Mouse (Mus musculus): ENCODE data around the gene Sun2.
A peak's percentile ranks its signal among the peaks of the same experiment; 100 is the strongest.

Sun2 gene

GRCm38 (mm10) chr15:79753420-79753752, 11.1 kb upstream of the Sun2 start:
- peaks cover 42% of the 10 kb centered on the region for H3K4me1 ChIP-seq (replicated peaks; ENCODE audit: low read depth, low read length)
- H3K4me3 ChIP-seq (replicated peaks; ENCODE audit: low read length): no peak overlapping the region
- no peak for TF ChIP-seq NANOG (IDR thresholded peaks at IDR 0.05; ENCODE audit: borderline replicate concordance, low read length)
- TF ChIP-seq POU5F1 (IDR thresholded peaks at IDR 0.05; ENCODE audit: borderline replicate concordance, low read length): no peak
- no peak for TF ChIP-seq CTCF (conservative IDR thresholded peaks at IDR 0.05; ENCODE audit: low read length)

GRCm38 (mm10) chr15:79752742-79753419, 10.5 kb upstream of the Sun2 start:
- Histone ChIP-seq H3K9me3 (ENCODE audit: low read length) (no peaks in the 10 kb centered on the region), H3K36me3 (ENCODE audit: insufficient read depth, low read length) (no peaks in the 10 kb centered on the region), H3K4me1 (replicated peaks; ENCODE audit: low read depth, low read length) (peaks cover 46% of the 10 kb centered on the region), H3K27me3 (ENCODE audit: insufficient read depth, low read length) (no peaks in the 10 kb centered on the region; the same call in 1 of the 2 replicates), H3K4me3 (replicated peaks; ENCODE audit: low read length) (peak overlapping the region; percentile 66; the same call in 1 of the 2 replicates)
- TF ChIP-seq NANOG (IDR thresholded peaks at IDR 0.05; ENCODE audit: borderline replicate concordance, low read length) (no peak), CTCF (conservative IDR thresholded peaks at IDR 0.05; ENCODE audit: low read length) (peak; percentile 97)

More at GRCm38 (mm10) chr15:79753420-79753752, 11.1 kb upstream of the Sun2 start:
- no peaks in the 10 kb centered on the region; the same call in 1 of the 2 replicates for H3K27me3 ChIP-seq (ENCODE audit: insufficient read depth, low read length)
- no peaks in the 10 kb centered on the region for H3K9me3 ChIP-seq (ENCODE audit: low read length)
- no peaks in the 10 kb centered on the region for H3K36me3 ChIP-seq (ENCODE audit: insufficient read depth, low read length)

- H3K9me3 ChIP-seq (ENCODE audit: low read length): no peaks in the 10 kb centered on the region
- TF ChIP-seq CTCF (conservative IDR thresholded peaks at IDR 0.05; ENCODE audit: low read length): no peak
- no peak for TF ChIP-seq NANOG (IDR thresholded peaks at IDR 0.05; ENCODE audit: borderline replicate concordance, low read length)
- TF ChIP-seq POU5F1 (IDR thresholded peaks at IDR 0.05; ENCODE audit: borderline replicate concordance, low read length): no peak
- H3K27me3 ChIP-seq (ENCODE audit: insufficient read depth, low read length): no peaks in the 10 kb centered on the region; the same call in 1 of the 2 replicates
- peak overlapping the region; percentile 66 for H3K4me3 ChIP-seq (replicated peaks; ENCODE audit: low read length)
- H3K4me1 ChIP-seq (replicated peaks; ENCODE audit: low read depth, low read length): peaks cover 56% of the 10 kb centered on the region
- H3K36me3 ChIP-seq (ENCODE audit: insufficient read depth, low read length): no peaks in the 10 kb centered on the region
Measured at GRCm38 (mm10) chr15:79751772-79752171, 9.4 kb upstream of the Sun2 start.

- Histone ChIP-seq H3K4me3 (replicated peaks; ENCODE audit: low read length) (no peak overlapping the region), H3K9me3 (ENCODE audit: low read length) (no peaks in the 10 kb centered on the region), H3K27me3 (ENCODE audit: insufficient read depth, low read length) (no peaks in the 10 kb centered on the region; the same call in 1 of the 2 replicates), H3K36me3 (ENCODE audit: insufficient read depth, low read length) (no peaks in the 10 kb centered on the region), H3K4me1 (replicated peaks; ENCODE audit: low read depth, low read length) (peaks cover 65% of the 10 kb centered on the region)
- no peak for TF ChIP-seq POU5F1 (IDR thresholded peaks at IDR 0.05; ENCODE audit: borderline replicate concordance, low read length)
- no peak for TF ChIP-seq NANOG (IDR thresholded peaks at IDR 0.05; ENCODE audit: borderline replicate concordance, low read length)
- no peak for TF ChIP-seq CTCF (conservative IDR thresholded peaks at IDR 0.05; ENCODE audit: low read length)
Measured at GRCm38 (mm10) chr15:79750266-79750665, 7.9 kb upstream of the Sun2 start.

GRCm38 (mm10) chr15:79749162-79749561, 6.8 kb upstream of the Sun2 start:
- Histone ChIP-seq H3K4me1 (replicated peaks; ENCODE audit: low read depth, low read length) (peaks cover 76% of the 10 kb centered on the region), H3K9me3 (ENCODE audit: low read length) (no peaks in the 10 kb centered on the region), H3K36me3 (ENCODE audit: insufficient read depth, low read length) (no peaks in the 10 kb centered on the region), H3K27me3 (ENCODE audit: insufficient read depth, low read length) (no peaks in the 10 kb centered on the region; the same call in 1 of the 2 replicates), H3K4me3 (replicated peaks; ENCODE audit: low read length) (no peak overlapping the region; the same call in 1 of the 2 replicates)
- TF ChIP-seq POU5F1 (IDR thresholded peaks at IDR 0.05; ENCODE audit: borderline replicate concordance, low read length) (no peak), CTCF (conservative IDR thresholded peaks at IDR 0.05; ENCODE audit: low read length) (no peak), NANOG (IDR thresholded peaks at IDR 0.05; ENCODE audit: borderline replicate concordance, low read length) (no peak)

GRCm38 (mm10) chr15:79747998-79748397, 5.7 kb upstream of the Sun2 start:
- no peaks in the 10 kb centered on the region for H3K36me3 ChIP-seq (ENCODE audit: insufficient read depth, low read length)
- H3K4me3 ChIP-seq (replicated peaks; ENCODE audit: low read length): peak overlapping the region; percentile 70
- H3K27me3 ChIP-seq (ENCODE audit: insufficient read depth, low read length): no peaks in the 10 kb centered on the region
- TF ChIP-seq NANOG (IDR thresholded peaks at IDR 0.05; ENCODE audit: borderline replicate concordance, low read length) (no peak), CTCF (conservative IDR thresholded peaks at IDR 0.05; ENCODE audit: low read length) (peak; percentile 95)
- no peaks in the 10 kb centered on the region for H3K9me3 ChIP-seq (ENCODE audit: low read length)
- H3K4me1 ChIP-seq (replicated peaks; ENCODE audit: low read depth, low read length): peaks cover 73% of the 10 kb centered on the region

GRCm38 (mm10) chr15:79745883-79746282, 3.5 kb upstream of the Sun2 start:
- TF ChIP-seq NANOG (IDR thresholded peaks at IDR 0.05; ENCODE audit: borderline replicate concordance, low read length): no peak
- TF ChIP-seq CTCF (conservative IDR thresholded peaks at IDR 0.05; ENCODE audit: low read length): no peak
- TF ChIP-seq POU5F1 (IDR thresholded peaks at IDR 0.05; ENCODE audit: borderline replicate concordance, low read length): no peak
- Histone ChIP-seq H3K4me1 (replicated peaks; ENCODE audit: low read depth, low read length) (peaks cover 70% of the 10 kb centered on the region), H3K9me3 (ENCODE audit: low read length) (no peaks in the 10 kb centered on the region), H3K36me3 (ENCODE audit: insufficient read depth, low read length) (no peaks in the 10 kb centered on the region), H3K27me3 (ENCODE audit: insufficient read depth, low read length) (peaks cover 5% of the 10 kb centered on the region; the same call in 1 of the 2 replicates), H3K4me3 (replicated peaks; ENCODE audit: low read length) (0 out of 2 replicates have a peak overlapping the region, but pooled peaks have one; percentile 48)

- TF ChIP-seq POU5F1 (IDR thresholded peaks at IDR 0.05; ENCODE audit: borderline replicate concordance, low read length): no peak
- no peak for TF ChIP-seq NANOG (IDR thresholded peaks at IDR 0.05; ENCODE audit: borderline replicate concordance, low read length)
- no peak for TF ChIP-seq CTCF (conservative IDR thresholded peaks at IDR 0.05; ENCODE audit: low read length)
- Histone ChIP-seq H3K4me3 (replicated peaks; ENCODE audit: low read length) (peak overlapping the region; percentile 48; the same call in 1 of the 2 replicates), H3K4me1 (replicated peaks; ENCODE audit: low read depth, low read length) (peaks cover 69% of the 10 kb centered on the region), H3K36me3 (ENCODE audit: insufficient read depth, low read length) (no peaks in the 10 kb centered on the region), H3K27me3 (ENCODE audit: insufficient read depth, low read length) (peaks cover 5% of the 10 kb centered on the region; the same call in 1 of the 2 replicates), H3K9me3 (ENCODE audit: low read length) (no peaks in the 10 kb centered on the region)
Measured at GRCm38 (mm10) chr15:79745312-79745711, 3.0 kb upstream of the Sun2 start.
